Mouse (Mus musculus) lung, adult 2 months (tissue): ENCODE results near the gene Ifna13. TPM values are rescaled to one million over a fixed set of nuclear protein-coding genes. Genes with fewer than 3 reads are reported as not detected.

Experiments used
- DNase-seq: peaks from one replicate; pipeline ENCODE4 v3.0.0; 2022
- H3K4me1 ChIP-seq: fragments of 200-500 bp; 2 replicates; pipeline ENCODE4 v1.6.1; 2011; ENCODE audit warnings: low read length; ENCODE audit not compliant: control insufficient read depth, insufficient read depth
- H3K4me3 ChIP-seq: fragments of 200-500 bp; replicated peaks from 2 replicates; pipeline ENCODE3; 2011; ENCODE audit warnings: low read depth, mild to moderate bottlenecking, control low read depth, low read length; ENCODE audit errors: extremely low read depth
- CTCF ChIP-seq: fragments of 200-500 bp; IDR thresholded peaks from 2 replicates; pipeline ENCODE4 v1.5.1; 2011; ENCODE audit warnings: mild to moderate bottlenecking, low read length, control low read depth; ENCODE audit not compliant: insufficient read depth
- POLR2A ChIP-seq: fragments of 200-500 bp; IDR thresholded peaks from 2 replicates; pipeline ENCODE4 v1.6.1; 2011; ENCODE audit warnings: low read depth, mild to moderate bottlenecking, control low read depth, low read length, borderline replicate concordance; ENCODE audit errors: extremely low read depth
- WGBS: fragments of 180-500 bp; shearing (Covaris S2); methylation state at CpG from one replicate; pipeline ENCODE4 v1.1.7; 2018; 5-methylcytosine and 5-hydroxymethylcytosine counted together
- polyA plus RNA-seq: library from polyadenylated mRNA; depleted of rRNA; stranded (reverse); fragments of >200 nt; gene quantifications from 2 replicates; pipeline ENCODE4 v1.2.3, GENCODE M21; 2012; rRNA removed

The Ifna13 gene
- polyA plus RNA-seq, 1 experiment = not detected

DNA sequence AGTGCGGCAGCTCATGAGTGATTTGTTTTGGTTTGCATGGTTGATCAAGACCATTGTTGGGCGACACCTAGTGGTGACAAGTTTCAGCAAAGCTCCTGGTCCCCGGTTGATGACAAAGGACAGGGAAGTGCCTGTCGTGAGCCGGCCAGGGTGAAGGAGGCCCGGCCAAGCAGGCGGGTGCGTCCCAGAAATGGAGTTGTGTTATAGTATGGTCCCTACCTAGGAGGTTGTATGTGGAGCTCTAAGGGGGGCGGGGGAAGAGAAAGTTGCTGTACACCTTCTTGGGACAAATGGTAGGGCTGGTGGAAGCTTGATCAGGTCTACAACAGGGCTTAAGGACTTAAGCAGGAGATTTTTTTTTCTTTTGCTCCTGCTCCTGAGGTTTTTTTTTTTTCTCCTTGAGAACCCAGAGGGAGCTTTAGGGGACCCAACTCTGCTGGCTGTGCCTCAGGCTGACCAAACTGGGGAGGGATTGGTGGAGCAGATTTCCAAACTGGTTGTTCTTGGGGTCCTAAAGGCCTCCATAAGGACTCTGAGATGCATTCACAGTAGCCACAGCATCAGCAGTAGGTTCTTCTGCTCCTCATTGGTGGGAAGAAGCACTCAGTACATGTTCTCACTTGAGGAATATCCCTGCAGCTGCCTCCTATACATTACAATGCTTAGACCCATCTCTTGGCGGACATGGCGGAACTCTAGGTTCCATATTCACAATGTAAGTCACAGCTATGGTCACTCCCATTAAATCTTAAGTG is 3.0 kb downstream of the Ifna13 start:
- TF ChIP-seq POLR2A (no peak), CTCF (peak; percentile 71)
- H3K4me3 ChIP-seq = peak overlapping the region; percentile 68
- 8% methylated on average over 11 of the region's 11 CpGs for WGBS
- H3K4me1 ChIP-seq = no peaks in the 10 kb centered on the region
- DNase-seq = peak; percentile 96

DNA sequence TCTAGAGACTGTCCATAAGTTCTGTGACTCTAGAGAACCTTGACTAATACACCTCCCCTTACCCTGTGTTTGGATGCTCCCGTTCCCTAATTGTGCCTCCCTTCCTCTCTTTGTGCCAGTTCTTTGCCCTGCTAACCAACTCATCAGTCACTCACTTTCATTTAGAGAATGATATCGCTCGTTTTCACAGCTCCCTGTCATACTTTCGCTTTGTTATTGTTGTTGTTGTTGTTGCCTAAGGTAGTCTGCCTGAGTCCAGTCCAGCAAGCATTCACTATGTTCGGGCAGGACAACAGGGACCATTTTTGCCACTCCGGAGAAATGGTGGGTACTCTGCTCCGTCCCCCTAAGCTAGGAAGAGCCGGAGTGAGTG is 3.6 kb downstream of the Ifna13 start:
- WGBS = 21% methylated on average over 8 of the region's 8 CpGs
- Histone ChIP-seq H3K4me1 (no peaks in the 10 kb centered on the region), H3K4me3 (peak overlapping the region; percentile 68)
- TF ChIP-seq CTCF (no peak), POLR2A (no peak)
- DNase-seq = no peak

DNA sequence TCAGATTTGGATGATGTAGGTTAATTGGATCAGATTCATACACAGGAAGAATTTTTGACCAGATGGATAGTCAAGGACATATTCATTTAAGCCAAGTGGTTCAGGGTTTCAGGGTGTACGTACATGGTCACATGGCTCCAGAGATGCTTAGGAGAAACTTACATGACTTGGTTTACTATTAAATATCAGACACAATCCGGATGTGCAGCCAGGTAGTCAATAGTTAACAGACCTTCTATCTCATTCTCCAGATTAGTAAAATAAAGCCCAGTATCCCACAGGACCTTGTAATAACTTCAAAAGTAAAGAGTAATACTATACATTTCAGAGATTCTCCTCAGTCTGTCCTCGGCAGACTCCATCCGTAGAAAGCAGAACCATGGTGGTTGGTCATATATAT is 9.9 kb downstream of the Ifna13 start, which contains the start of gene C87499:
Gene C87499, minus strand, starts transcription at position 101 of the 400 bp plus-strand sequence.
- TF ChIP-seq CTCF (no peak), POLR2A (no peak)
- Histone ChIP-seq H3K4me1 (no peaks in the 10 kb centered on the region), H3K4me3 (no peak within 1 kb of the TSS)
- WGBS = 86% methylated on average over 4 of the region's 4 CpGs
- no peak for DNase-seq

DNA sequence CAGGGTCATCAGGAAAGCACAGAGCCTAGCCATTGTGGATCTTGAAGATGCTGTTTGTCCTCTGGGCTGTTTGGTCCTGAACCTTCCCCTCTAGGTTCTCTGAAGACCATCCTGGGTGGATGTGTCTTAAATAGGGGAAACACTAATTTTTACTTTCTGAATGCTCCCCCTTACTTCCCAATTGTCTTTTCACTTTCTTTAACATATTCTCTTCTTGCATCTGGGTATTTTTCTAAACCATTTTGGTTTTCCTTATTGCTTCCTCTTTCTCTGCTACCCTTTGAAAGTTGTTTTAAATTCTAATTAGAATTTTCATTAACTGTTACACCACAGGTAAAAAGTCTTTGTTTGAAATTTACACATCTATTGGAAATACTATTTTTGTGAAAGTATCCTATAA is 41.0 kb downstream of the Ifna13 start, which contains the start of gene Ifna12:
Gene Ifna12, minus strand, starts transcription at position 101 of the 400 bp plus-strand sequence.
- no peak for TF ChIP-seq CTCF
- no peak for TF ChIP-seq POLR2A
- Histone ChIP-seq H3K4me3 (no peak within 1 kb of the TSS), H3K4me1 (no peaks in the 10 kb centered on the region)
- DNase-seq = no peak

Other genes with a start within 250 kb of the Ifna13 start
- 2.6 and 3.6 TPM in 2 replicates for gene Hacd4, start 205.5 kb downstream of the Ifna13 start, polyA plus RNA-seq
- not detected in 2 replicates for gene Ifnb1, start 121.7 kb downstream of the Ifna13 start, polyA plus RNA-seq
- not detected in 2 replicates for gene Ifna15, start 86.2 kb downstream of the Ifna13 start, polyA plus RNA-seq
- gene Ifna14, start 72.7 kb downstream of the Ifna13 start, polyA plus RNA-seq = not detected in 2 replicates
- gene Ifna9, start 52.1 kb downstream of the Ifna13 start, polyA plus RNA-seq = not detected in 2 replicates
- not detected in 2 replicates for gene Ifna12, start 41.1 kb downstream of the Ifna13 start, polyA plus RNA-seq
- not detected in 2 replicates for gene C87499, start 10.0 kb downstream of the Ifna13 start, polyA plus RNA-seq
- gene Ifna16, start 32.5 kb upstream of the Ifna13 start, polyA plus RNA-seq = not detected in 2 replicates
- gene Ifna2, start 39.5 kb upstream of the Ifna13 start, polyA plus RNA-seq = not detected in 2 replicates
- not detected in 2 replicates for gene Ifnab, start 46.9 kb upstream of the Ifna13 start, polyA plus RNA-seq
- 0.19 and 0.33 TPM in 2 replicates for gene Gm26566, start 77.3 kb upstream of the Ifna13 start, polyA plus RNA-seq
- 19.6 and 19.7 TPM in 2 replicates for gene Klhl9, start 78.0 kb upstream of the Ifna13 start, polyA plus RNA-seq
- not detected in 2 replicates for gene Gm13271, start 110.4 kb upstream of the Ifna13 start, polyA plus RNA-seq
- gene Gm13283, start 115.7 kb upstream of the Ifna13 start, polyA plus RNA-seq = not detected in 2 replicates
- gene Gm13290, start 129.4 kb upstream of the Ifna13 start, polyA plus RNA-seq = not detected in 2 replicates
- gene Gm13289, start 132.5 kb upstream of the Ifna13 start, polyA plus RNA-seq = not detected in 2 replicates
- gene Gm13272, start 135.4 kb upstream of the Ifna13 start, polyA plus RNA-seq = not detected in 2 replicates
- not detected in 2 replicates for gene Ifnz, start 137.7 kb upstream of the Ifna13 start, polyA plus RNA-seq
- not detected in 2 replicates for gene Gm13276, start 141.2 kb upstream of the Ifna13 start, polyA plus RNA-seq
- not detected in 2 replicates for gene Gm13277, start 144.2 kb upstream of the Ifna13 start, polyA plus RNA-seq
- not detected in 2 replicates for gene Gm13278, start 147.1 kb upstream of the Ifna13 start, polyA plus RNA-seq
- gene Gm13275, start 150.0 kb upstream of the Ifna13 start, polyA plus RNA-seq = not detected in 2 replicates
- gene Gm13279, start 152.9 kb upstream of the Ifna13 start, polyA plus RNA-seq = not detected in 2 replicates
- not detected in 2 replicates for gene Gm13285, start 155.2 kb upstream of the Ifna13 start, polyA plus RNA-seq
- not detected in 2 replicates for gene Gm13287, start 158.8 kb upstream of the Ifna13 start, polyA plus RNA-seq
- not detected in 2 replicates for gene Gm13288, start 161.1 kb upstream of the Ifna13 start, polyA plus RNA-seq
- not detected in 2 replicates for gene Ifna7, start 171.8 kb upstream of the Ifna13 start, polyA plus RNA-seq
- not detected in 2 replicates for gene Ifna11, start 175.5 kb upstream of the Ifna13 start, polyA plus RNA-seq
- not detected in 2 replicates for gene Ifna6, start 183.0 kb upstream of the Ifna13 start, polyA plus RNA-seq
- gene Ifna5, start 191.1 kb upstream of the Ifna13 start, polyA plus RNA-seq = not detected in 2 replicates
- gene Ifna4, start 197.4 kb upstream of the Ifna13 start, polyA plus RNA-seq = not detected in 2 replicates
- gene Ifna1, start 205.6 kb upstream of the Ifna13 start, polyA plus RNA-seq = not detected in 2 replicates
- gene Ifne, start 235.7 kb upstream of the Ifna13 start, polyA plus RNA-seq = not detected in 2 replicates